Mouse (Mus musculus) CH12.LX (cell line): ENCODE results near the gene Cnr2. TPM values are rescaled to one million over a fixed set of nuclear protein-coding genes. Genes with fewer than 3 reads are reported as not detected.

ENCODE experiments used
- DNase-seq: peaks from one replicate; pipeline ENCODE4 v3.0.0-alpha.2; 2013; ENCODE audit errors: extremely low read depth
- H3K27ac ChIP-seq: 2 replicates; pipeline ENCODE4 v1.5.1; 2012; ENCODE audit warnings: low read depth, mild to moderate bottlenecking, control low read depth, moderate library complexity; ENCODE audit not compliant: insufficient read depth
- H3K27me3 ChIP-seq: replicated peaks from 2 replicates; pipeline ENCODE3; 2012; ENCODE audit warnings: inconsistent platforms
- H3K36me3 ChIP-seq, 2 experiments: replicated peaks in 1 of 2; 2 replicates each; pipeline versions ENCODE3 to v1.6.1; 2012; ENCODE audit warnings: inconsistent platforms in 1 of 2, low read length in 1 of 2, mild to moderate bottlenecking in 1 of 2, mixed read lengths in 1 of 2, moderate library complexity in 1 of 2; ENCODE audit not compliant: control insufficient read depth in 1 of 2, insufficient read depth in 1 of 2
- H3K4me1 ChIP-seq, 2 experiments: 2 replicates each; pipeline ENCODE4 v1.6.1; 2012; ENCODE audit warnings: inconsistent platforms in 1 of 2, moderate library complexity in 1 of 2; ENCODE audit not compliant: insufficient read depth in 2 of 2, control insufficient read depth in 1 of 2
- H3K4me2 ChIP-seq: 2 replicates; pipeline ENCODE4 v1.6.1; 2012; ENCODE audit warnings: low read depth, mild to moderate bottlenecking, control low read depth; ENCODE audit not compliant: poor library complexity, insufficient read depth, severe bottlenecking
- H3K4me3 ChIP-seq, 3 experiments: fragments of 150-350 bp in 1 of 3; sonication (generic) in 1 of 3; replicated peaks in 1 of 3; 2 replicates each; pipeline versions ENCODE3 to v1.5.1; 2011 to 2012; ENCODE audit warnings: low read depth in 2 of 3, low read length in 2 of 3, mild to moderate bottlenecking in 2 of 3, moderate library complexity in 2 of 3, control low read depth in 1 of 3, improper control_type of control experiment in 1 of 3, inconsistent platforms in 1 of 3, mixed read lengths in 1 of 3; ENCODE audit not compliant: poor library complexity in 1 of 3
- H3K79me2 ChIP-seq: replicated peaks from 2 replicates; pipeline ENCODE4 v1.6.1; 2012; ENCODE audit warnings: mild to moderate bottlenecking, moderate library complexity; ENCODE audit not compliant: control insufficient read depth, poor library complexity, insufficient read depth, severe bottlenecking; ENCODE audit errors: extremely low read depth
- H3K9ac ChIP-seq: 2 replicates; pipeline ENCODE4 v1.6.1; 2012; ENCODE audit warnings: low read depth, mild to moderate bottlenecking, control low read depth, moderate library complexity; ENCODE audit not compliant: insufficient read depth
- H3K9me3 ChIP-seq: replicated peaks from 2 replicates; pipeline ENCODE3; 2012; ENCODE audit warnings: low read length, inconsistent platforms, mixed read lengths
- CHD1 ChIP-seq: IDR thresholded peaks from 2 replicates; pipeline ENCODE4 v1.6.1; 2012; ENCODE audit warnings: low read depth, low read length, improper control_type of control experiment, inconsistent platforms
- ELF1 ChIP-seq: IDR thresholded peaks from 2 replicates; pipeline ENCODE4 v1.6.1; 2014; ENCODE audit warnings: low read depth, mild to moderate bottlenecking, inconsistent platforms, low read length, improper control_type of control experiment
- MXI1 ChIP-seq: IDR thresholded peaks from 2 replicates; pipeline ENCODE4 v1.6.1; 2011; ENCODE audit warnings: mild to moderate bottlenecking, low read depth, low read length, improper control_type of control experiment
- MYC ChIP-seq: IDR thresholded peaks from 2 replicates; pipeline ENCODE4 v1.6.1; 2011; ENCODE audit warnings: low read depth, mild to moderate bottlenecking, improper control_type of control experiment, low read length
- PAX5 ChIP-seq: IDR thresholded peaks from 2 replicates; pipeline ENCODE4 v1.6.1; 2012; ENCODE audit warnings: low read length, inconsistent platforms, mixed read lengths
- POLR2AphosphoS2 ChIP-seq: IDR thresholded peaks from 2 replicates; pipeline ENCODE4 v1.6.1; 2011; ENCODE audit warnings: low read depth, low read length, improper control_type of control experiment
- SIN3A ChIP-seq: IDR thresholded peaks from 2 replicates; pipeline ENCODE4 v1.6.1; 2012; ENCODE audit warnings: low read length, improper control_type of control experiment, inconsistent platforms
- TCF12 ChIP-seq: IDR thresholded peaks from 2 replicates; pipeline ENCODE4 v1.6.1; 2014; ENCODE audit warnings: low read depth, mild to moderate bottlenecking, inconsistent platforms, low read length, improper control_type of control experiment
- ZMIZ1 ChIP-seq: IDR thresholded peaks from 2 replicates; pipeline ENCODE4 v1.6.1; 2012; ENCODE audit warnings: low read depth, mild to moderate bottlenecking, inconsistent platforms, low read length, improper control_type of control experiment
- dilution Hi-C: fragments of 300-500 bp; cut with MboI; formaldehyde crosslinking; loops from 2 replicates; pipeline ENCODE4 v1.14.3; 2020; ENCODE audit warnings: low sequenced_read_pairs; ENCODE audit not compliant: extremely low pct_unique_long_range_greater_than_20kb, extremely low pct_ligation_motif_present
- in situ Hi-C: fragments of 300-500 bp; cut with MboI; formaldehyde crosslinking; loops from 3 replicates; pipeline ENCODE4 v1.14.3; 2019; ENCODE audit warnings: low sequenced_read_pairs, low pct_ligation_motif_present, low pct_unique_long_range_greater_than_20kb, mixed read lengths
- polyA plus RNA-seq: library from polyadenylated mRNA; unstranded; fragments of >175 nt; gene quantifications from 2 replicates; pipeline ENCODE4 v1.2.1, GENCODE M21; 2012; ENCODE audit warnings: low read depth; ENCODE audit not compliant: insufficient read length
- total RNA-seq, 2 experiments: library from RNA; depleted of rRNA; stranded (reverse); fragments of 300-350 nt in 1 of 2; fragments of >200 nt in 1 of 2; gene quantifications; 2 replicates each; pipeline ENCODE4 v1.2.3; 2012 to 2014

Cnr2 gene
- total and polyA plus RNA-seq, 3 experiments: 5.6 to 13.8 (median 10.6) TPM

- H3K9ac ChIP-seq: no peak overlapping the region
- peak overlapping the region; percentile 2; the same call in 1 of the 2 replicates for H3K4me2 ChIP-seq
- H3K27ac ChIP-seq: no peak overlapping the region
- no peak for DNase-seq
- H3K79me2 ChIP-seq: peaks cover 34% of the 10 kb centered on the region
- dilution Hi-C loops: no loop called here
- H3K36me3 ChIP-seq: peaks cover 10 to 34% of the 10 kb centered on the region in 2 experiments
- no peaks in the 10 kb centered on the region for H3K9me3 ChIP-seq
- peak; percentile 31; the same call in 1 of the 2 replicates for TF ChIP-seq POLR2AphosphoS2
- 0 out of 2 replicates have a peak, but pooled peaks have one; percentile 38 for TF ChIP-seq ZMIZ1
- TF ChIP-seq ELF1: no peak
- TF ChIP-seq, all 38 proteins: peak for 2
- Histone ChIP-seq H3K4me3 (no peak overlapping the region), H3K4me1 (peaks cover 8 to 44% of the 10 kb centered on the region in 2 experiments), H3K27me3 (no peaks in the 10 kb centered on the region)
- in situ Hi-C loops: no loop called here
These were observed 24.8 kb upstream of the Cnr2 start for GRCm38 (mm10) chr4:135870227-135871023.

- H3K27me3 ChIP-seq: no peaks in the 10 kb centered on the region
- no peak for DNase-seq
- peak overlapping the region; percentile 10 to 77 (median 65) for H3K4me3 ChIP-seq
- H3K4me2 ChIP-seq: peak overlapping the region; percentile 81
- no peaks in the 10 kb centered on the region for H3K9me3 ChIP-seq
- in situ Hi-C loops (no loop called here), dilution Hi-C loops (no loop called here)
- H3K27ac ChIP-seq: peak overlapping the region; percentile 31
- peaks cover 11 to 56% of the 10 kb centered on the region in 2 experiments for H3K4me1 ChIP-seq
- peaks cover 30% of the 10 kb centered on the region for H3K79me2 ChIP-seq
- H3K9ac ChIP-seq: peak overlapping the region; percentile 79; the same call in 1 of the 2 replicates
- TF ChIP-seq SIN3A (peak; percentile 33; the same call in 1 of the 2 replicates), ZMIZ1 (peak; percentile 63; the same call in 1 of the 2 replicates), MXI1 (0 out of 2 replicates have a peak, but pooled peaks have one; percentile 23), PAX5 (no peak), CHD1 (peak; percentile 74; the same call in 1 of the 2 replicates), TCF12 (no peak), MYC (0 out of 2 replicates have a peak, but pooled peaks have one; percentile 16)
- peaks cover 10 to 25% of the 10 kb centered on the region in 2 experiments for H3K36me3 ChIP-seq
These were observed 23.2 kb upstream of the Cnr2 start for GRCm38 (mm10) chr4:135872015-135872414.
